Mouse (Mus musculus) liver, embryonic 18 days (tissue): Measurements from ENCODE around the gene Olfr705. TPM values are rescaled to one million over a fixed set of nuclear protein-coding genes. Genes with fewer than 3 reads are reported as not detected.

Experiments
- polyA plus RNA-seq: library from polyadenylated mRNA; depleted of rRNA; stranded (reverse); fragments of >200 nt; gene quantifications from 2 replicates; pipeline ENCODE4 v1.2.3, GENCODE M21; 2012; rRNA removed

The Olfr705 gene
- not detected in 2 replicates for polyA plus RNA-seq

DNA sequence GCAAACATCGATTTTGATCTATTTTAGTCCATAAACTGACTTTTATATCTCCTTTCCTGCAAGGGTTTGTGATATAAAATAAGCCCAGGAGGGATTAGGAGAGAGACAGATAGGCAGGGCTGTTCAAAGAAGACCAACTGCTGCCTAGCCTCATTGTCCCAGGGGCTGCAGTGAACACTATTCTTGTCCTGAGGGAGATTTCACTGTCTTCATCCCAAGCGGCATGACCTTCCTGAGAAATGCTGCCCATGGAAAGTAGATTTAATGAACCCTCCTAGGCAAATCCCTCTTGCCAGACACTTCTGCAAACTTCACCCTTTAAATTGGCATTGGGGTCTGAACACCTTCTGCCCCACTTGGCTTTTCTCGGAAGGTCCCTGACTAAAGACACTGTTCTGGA, at the start of gene Olfr705:
TSS of gene Olfr705 (minus strand) at position 101 of the 400 bp plus-strand sequence.

DNA sequence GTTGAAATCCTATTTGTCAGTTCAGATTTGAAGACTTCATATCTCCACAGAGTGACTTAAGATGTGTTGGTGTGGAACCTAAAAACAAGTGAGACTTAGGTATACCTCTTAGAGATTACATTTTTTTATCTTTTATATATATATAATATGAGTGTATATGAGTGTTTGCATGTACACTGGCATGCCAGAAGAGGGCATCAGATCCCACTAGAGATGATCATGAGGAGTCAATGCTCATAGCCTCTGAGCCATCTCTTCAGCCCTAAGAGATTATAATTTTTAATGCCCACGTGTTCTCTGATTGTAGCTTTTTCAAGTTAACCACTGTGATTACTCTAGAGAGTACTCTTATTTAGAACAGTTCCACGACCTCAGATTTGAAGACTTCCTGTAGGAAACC, 31.0 kb upstream of the Olfr705 start, which contains the start of gene Olfr1532-ps1:
TSS of gene Olfr1532-ps1 (plus strand) at position 326 of the 400 bp plus-strand sequence.

DNA sequence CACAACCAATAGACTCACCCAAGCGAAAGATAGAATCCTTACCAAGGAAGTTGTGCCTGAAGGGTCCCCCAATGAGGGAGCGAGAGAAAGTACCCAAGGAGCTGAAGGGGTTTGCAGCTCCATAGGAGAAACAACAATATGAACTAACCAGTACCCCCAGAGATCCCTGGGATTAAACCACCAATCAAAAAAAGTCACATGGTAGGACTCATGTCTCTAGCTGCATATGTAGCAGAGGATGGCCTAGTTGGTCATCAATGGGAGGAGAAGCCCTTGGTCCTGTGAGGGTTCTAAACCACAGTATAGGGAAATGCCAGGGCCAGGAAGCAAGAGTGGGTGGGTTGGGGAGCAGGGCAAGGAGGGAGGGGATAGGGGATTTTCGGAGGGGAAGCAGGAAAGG, 24.4 kb upstream of the Olfr705 start, which contains the start of gene Olfr707:
TSS of gene Olfr707 (minus strand) at position 101 of the 400 bp plus-strand sequence.

DNA sequence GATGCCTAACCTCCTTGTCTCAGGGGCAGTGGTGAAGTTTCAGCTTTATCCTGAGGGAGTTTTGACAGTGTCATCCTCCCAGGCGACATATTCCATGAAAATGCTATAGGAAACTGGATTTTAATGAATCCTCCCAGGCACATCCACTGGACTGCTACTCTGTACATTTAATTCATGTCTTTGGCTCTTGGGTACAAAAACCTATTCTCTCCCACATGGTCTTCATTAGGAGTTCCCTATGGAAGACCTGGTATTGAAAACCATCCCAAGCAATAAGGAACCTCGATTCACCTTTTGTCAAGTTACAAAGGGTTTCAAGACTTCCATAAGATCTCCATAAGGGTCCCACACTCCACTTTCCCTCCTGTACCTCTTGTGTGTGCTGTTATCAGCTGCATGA, 11.4 kb upstream of the Olfr705 start, which contains the start of gene Olfr706:
TSS of gene Olfr706 (minus strand) at position 101 of the 400 bp plus-strand sequence.

DNA sequence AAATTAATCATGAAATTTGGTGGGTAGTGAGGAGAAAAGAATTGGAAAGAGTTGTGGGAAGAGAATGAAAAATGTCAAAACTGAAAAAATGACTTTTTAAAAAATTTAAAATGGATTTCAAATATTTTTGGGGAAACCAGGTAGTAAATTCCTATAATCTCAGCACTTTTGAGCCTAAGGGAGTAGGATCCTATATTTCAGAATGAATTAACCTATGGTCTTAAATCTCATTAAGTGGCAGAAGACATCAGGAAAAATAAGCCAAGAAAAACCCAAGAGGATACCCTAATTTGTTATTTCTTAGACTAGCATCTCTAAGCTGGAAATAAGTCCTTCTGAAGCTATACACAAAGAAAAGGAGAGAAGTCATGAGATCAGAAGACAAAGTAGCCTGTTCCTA, 13.8 kb downstream of the Olfr705 start, which contains the start of gene Olfr704:
TSS of gene Olfr704 (plus strand) at position 301 of the 400 bp plus-strand sequence.

DNA sequence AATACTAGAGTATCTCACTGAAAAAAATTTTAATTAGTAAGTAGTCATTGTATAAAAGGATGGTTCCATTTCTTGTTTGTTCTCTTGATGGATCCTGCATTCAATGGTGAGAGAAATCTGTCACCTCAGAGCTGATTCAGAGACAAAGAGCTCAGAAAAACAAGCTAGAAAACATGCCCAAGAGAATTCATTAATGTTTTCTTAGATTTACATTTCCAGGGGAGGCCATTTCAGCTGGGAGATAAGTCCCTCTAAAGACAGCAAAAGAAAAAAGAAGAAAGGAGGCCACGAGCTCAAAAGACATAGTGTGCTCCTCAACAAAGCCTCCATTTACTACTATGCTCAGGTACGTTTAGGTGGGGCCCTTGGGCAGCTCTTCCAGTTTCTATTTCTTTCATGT, 33.6 kb downstream of the Olfr705 start, which contains the start of gene Olfr703:
TSS of gene Olfr703 (plus strand) at position 301 of the 400 bp plus-strand sequence.

DNA sequence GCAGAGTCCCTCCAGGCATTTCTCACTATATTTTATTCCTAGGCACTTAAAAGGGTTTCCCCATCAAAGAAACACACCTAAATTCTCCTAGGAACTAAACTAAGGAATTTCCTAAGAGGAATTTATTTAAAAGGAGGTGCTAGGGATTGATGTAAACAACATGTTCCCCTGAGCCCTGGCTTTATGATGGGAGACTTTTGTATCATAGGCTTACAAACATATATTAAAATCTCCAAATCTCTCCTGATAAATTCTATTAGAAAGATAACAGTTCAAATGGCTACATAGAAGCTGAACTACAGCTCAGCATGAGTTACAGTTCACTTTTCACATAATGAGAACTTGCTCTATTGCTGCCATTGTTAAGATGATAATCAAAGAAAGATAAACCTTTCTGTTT, 42.9 kb downstream of the Olfr705 start, which contains the start of gene Olfr702:
TSS of gene Olfr702 (minus strand) at position 101 of the 400 bp plus-strand sequence.

Other genes with a start within 250 kb of the Olfr705 start
- gene Olfr693, start 196.3 kb downstream of the Olfr705 start, polyA plus RNA-seq, result not detected in 2 replicates
- not detected in 2 replicates for gene Olfr694, start 185.1 kb downstream of the Olfr705 start, polyA plus RNA-seq
- not detected in 2 replicates for gene Olfr695, start 160.5 kb downstream of the Olfr705 start, polyA plus RNA-seq
- not detected in 2 replicates for gene Olfr697, start 134.4 kb downstream of the Olfr705 start, polyA plus RNA-seq
- not detected in 2 replicates for gene Olfr698, start 121.5 kb downstream of the Olfr705 start, polyA plus RNA-seq
- gene Olfr699, start 83.7 kb downstream of the Olfr705 start, polyA plus RNA-seq, result not detected in 2 replicates
- gene Olfr700, start 68.1 kb downstream of the Olfr705 start, polyA plus RNA-seq, result not detected in 2 replicates
- gene Olfr701, start 62.8 kb downstream of the Olfr705 start, polyA plus RNA-seq, result not detected in 2 replicates
- not detected in 2 replicates for gene Olfr702, start 43.0 kb downstream of the Olfr705 start, polyA plus RNA-seq
- gene Olfr703, start 33.5 kb downstream of the Olfr705 start, polyA plus RNA-seq, result not detected in 2 replicates
- not detected in 2 replicates for gene Olfr704, start 13.7 kb downstream of the Olfr705 start, polyA plus RNA-seq
- not detected in 2 replicates for gene Olfr706, start 11.3 kb upstream of the Olfr705 start, polyA plus RNA-seq
- gene Olfr707, start 24.4 kb upstream of the Olfr705 start, polyA plus RNA-seq, result not detected in 2 replicates
- gene Olfr1532-ps1, start 31.1 kb upstream of the Olfr705 start, polyA plus RNA-seq, result not detected in 2 replicates
- not detected in 2 replicates for gene Olfr709-ps1, start 55.3 kb upstream of the Olfr705 start, polyA plus RNA-seq
- gene Olfr710, start 71.4 kb upstream of the Olfr705 start, polyA plus RNA-seq, result not detected in 2 replicates
- not detected in 2 replicates for gene Olfr6, start 87.0 kb upstream of the Olfr705 start, polyA plus RNA-seq
- gene Olfr711, start 98.6 kb upstream of the Olfr705 start, polyA plus RNA-seq, result not detected in 2 replicates
- not detected in 2 replicates for gene Olfr2, start 129.2 kb upstream of the Olfr705 start, polyA plus RNA-seq
- gene Olfr713, start 154.3 kb upstream of the Olfr705 start, polyA plus RNA-seq, result not detected in 2 replicates
- gene Olfr714, start 194.1 kb upstream of the Olfr705 start, polyA plus RNA-seq, result not detected in 2 replicates
- gene Olfr17, start 216.3 kb upstream of the Olfr705 start, polyA plus RNA-seq, result not detected in 2 replicates
- gene Olfr715b, start 233.5 kb upstream of the Olfr705 start, polyA plus RNA-seq, result not detected in 2 replicates